Mouse (Mus musculus) kidney, adult 8-10 months (tissue): ENCODE results near the gene Hrk.

Experiments
- DNase-seq, 2 experiments: peaks; one replicate each; pipeline ENCODE4 v3.0.0; 2022

Gene Hrk

DNA sequence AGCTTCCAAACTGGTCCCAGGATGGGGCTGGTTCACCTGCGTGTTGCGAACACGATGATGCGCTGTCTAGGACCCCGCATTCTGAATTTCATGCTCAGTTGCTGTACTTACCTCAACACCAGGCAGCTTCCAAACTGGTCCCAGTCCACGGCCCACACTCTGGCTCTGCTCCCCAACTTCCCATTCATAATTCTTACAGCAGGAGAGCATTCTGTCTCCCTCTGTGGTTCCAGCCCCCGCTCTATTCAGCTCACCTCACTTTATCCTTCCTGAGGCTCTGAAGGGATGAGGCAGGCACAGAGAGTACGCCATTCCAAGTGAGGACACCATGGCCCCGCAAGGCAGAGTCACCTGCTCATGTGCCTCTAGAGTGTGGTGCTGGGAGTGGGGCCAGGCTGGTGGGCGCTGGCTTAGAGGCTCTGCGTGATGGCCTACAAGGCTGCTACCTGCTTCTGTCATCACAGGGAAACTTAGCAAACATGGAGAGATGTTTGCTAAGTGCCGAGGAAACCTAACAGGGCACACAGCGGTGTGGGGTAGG is 65.7 kb downstream of the Hrk start:
- no peak for DNase-seq

DNA sequence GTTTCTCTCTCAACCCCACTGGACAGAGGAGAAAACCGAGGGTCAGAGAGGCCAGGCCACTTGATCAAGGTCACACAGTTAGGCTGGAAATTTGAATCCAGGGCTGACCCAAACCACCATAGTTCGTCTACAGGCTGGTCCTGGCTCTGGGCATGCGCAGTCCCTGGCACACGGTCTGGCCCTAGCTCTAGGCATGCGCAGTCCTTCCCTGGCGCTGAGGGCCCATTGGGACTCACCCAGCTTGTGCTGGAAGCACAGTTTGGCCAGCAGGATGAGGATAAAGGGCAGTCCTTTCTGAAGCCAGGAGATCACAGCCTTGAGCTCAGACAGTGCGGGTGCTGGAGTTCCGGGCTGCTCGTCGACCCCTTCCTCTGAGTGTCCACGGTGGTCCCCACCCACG is 72.4 kb downstream of the Hrk start:
- no peak for DNase-seq
